Mouse (Mus musculus) hindbrain, embryonic 10.5 days (tissue): ENCODE data around the gene Cyp2j6. TPM values are rescaled to one million over a fixed set of nuclear protein-coding genes. Genes with fewer than 3 reads are reported as not detected.
"Not testable (repeated sequence)": the region's sequence is repeated elsewhere in the genome, so short reads cannot be mapped to it uniquely, and the experiment has no call there.

Experiments
- DNase-seq: peaks from one replicate; pipeline ENCODE4 v3.0.0-alpha.2; 2017; ENCODE audit warnings: low spot score
- H3K27ac ChIP-seq: fragments of 300-500 bp; sonication (generic); 2 replicates; pipeline ENCODE4 v1.5.1; 2016; ENCODE audit warnings: mild to moderate bottlenecking, moderate library complexity
- H3K27me3 ChIP-seq: fragments of 300-500 bp; sonication (generic); 2 replicates; pipeline ENCODE4 v1.6.1; 2016; ENCODE audit warnings: mild to moderate bottlenecking; ENCODE audit not compliant: poor library complexity, insufficient read depth, severe bottlenecking
- H3K36me3 ChIP-seq: fragments of 300-500 bp; sonication (generic); 2 replicates; pipeline ENCODE4 v1.6.1; 2016; ENCODE audit warnings: mild to moderate bottlenecking, moderate library complexity
- H3K4me1 ChIP-seq: fragments of 300-500 bp; sonication (generic); replicated peaks from 2 replicates; pipeline ENCODE4 v1.6.1; 2016; ENCODE audit warnings: mild to moderate bottlenecking
- H3K4me3 ChIP-seq: fragments of 300-500 bp; sonication (generic); 2 replicates; pipeline ENCODE4 v1.5.1; 2016; ENCODE audit warnings: mild to moderate bottlenecking, moderate library complexity
- H3K9me3 ChIP-seq: fragments of 300-500 bp; sonication (generic); 2 replicates; pipeline ENCODE4 v1.6.1; 2016; ENCODE audit warnings: mild to moderate bottlenecking, moderate library complexity
- WGBS: fragments of 180-500 bp; shearing (Covaris S2); methylation state at CpG from one replicate; pipeline ENCODE4 v1.1.7; 2016; 5-methylcytosine and 5-hydroxymethylcytosine counted together
- polyA plus RNA-seq: library from polyadenylated mRNA; unstranded; fragments of >200 nt; fragmentation: Nextera tagmentation; extraction: Ambion mirVana; gene quantifications from 2 replicates; pipeline ENCODE4 v1.2.1, GENCODE M21; 2016

Gene Cyp2j6
- 3.5 and 4.0 TPM in 2 replicates for polyA plus RNA-seq

DNA sequence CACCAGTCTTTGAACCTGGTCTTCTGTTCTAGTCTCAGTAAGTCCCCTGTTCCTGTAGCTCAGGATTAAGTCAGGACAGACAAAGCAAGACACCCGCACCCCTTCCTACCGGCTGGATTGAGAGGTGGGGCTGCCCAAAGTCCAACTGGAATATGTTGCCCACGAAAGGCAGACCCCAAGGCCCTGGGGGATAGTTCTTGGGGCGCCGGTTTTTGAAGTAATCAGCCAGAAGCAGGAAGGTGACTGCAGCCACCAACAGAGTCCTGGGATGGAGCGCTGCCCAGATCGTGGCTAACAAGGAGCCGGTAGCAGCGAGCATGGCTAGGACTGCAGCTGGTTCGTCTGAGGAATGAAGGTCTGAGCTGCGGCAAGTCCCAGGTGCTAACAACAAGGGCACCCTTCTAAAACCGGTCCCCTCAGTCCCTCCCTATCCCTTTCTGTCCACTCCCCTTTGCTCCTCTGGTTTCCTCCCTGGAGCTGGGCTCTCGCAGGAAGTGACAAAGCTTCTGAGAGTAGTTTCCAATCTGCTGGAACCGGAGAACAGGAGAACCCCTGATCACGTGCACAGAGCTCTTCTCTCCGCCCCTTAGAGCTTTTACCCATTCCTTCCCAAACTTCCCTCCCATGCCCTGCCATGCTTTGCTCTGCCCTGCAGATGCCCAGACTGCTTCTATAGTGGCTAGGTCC, at the start of gene Cyp2j6:
Gene Cyp2j6, minus strand, starts transcription at position 529 of the 687 bp plus-strand sequence.
- Histone ChIP-seq H3K36me3 (no peaks in the 10 kb centered on the region), H3K27ac (peak within 1 kb of the TSS; percentile 90), H3K4me1 (peaks cover 8% of the 10 kb centered on the region; the same call in 1 of the 2 replicates), H3K9me3 (no peaks in the 10 kb centered on the region), H3K27me3 (no peaks in the 10 kb centered on the region), H3K4me3 (peak within 1 kb of the TSS; percentile 63)
- WGBS, result 5% methylated on average over 16 of the region's 16 CpGs
- DNase-seq, result peak; percentile 66

DNA sequence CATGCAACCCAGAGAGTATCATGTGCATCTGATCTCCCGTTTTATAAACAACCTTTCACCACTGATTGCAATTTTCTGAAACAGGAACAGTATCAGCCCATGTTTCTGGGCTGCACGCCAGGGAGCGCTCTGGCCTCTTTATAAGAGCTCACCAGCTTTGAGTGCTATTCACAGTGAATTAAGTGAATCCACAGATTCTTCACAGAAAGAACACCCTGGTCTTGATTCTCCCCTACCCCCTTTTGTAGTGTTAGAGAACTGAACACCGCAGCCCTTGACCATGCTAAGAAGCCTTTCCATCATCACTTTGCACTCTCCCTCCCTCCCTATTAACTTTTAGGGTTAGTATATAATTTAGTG, 38.3 kb upstream of the Cyp2j6 start:
- Histone ChIP-seq H3K27me3 (no peaks in the 10 kb centered on the region), H3K27ac (peak overlapping the region; percentile 78; the same call in 1 of the 2 replicates), H3K36me3 (no peaks in the 10 kb centered on the region), H3K4me3 (peak overlapping the region; percentile 48), H3K4me1 (peaks cover 11% of the 10 kb centered on the region; the same call in 1 of the 2 replicates), H3K9me3 (no peaks in the 10 kb centered on the region)
- 32% methylated on average over 4 of the region's 4 CpGs for WGBS
- DNase-seq, result no peak

DNA sequence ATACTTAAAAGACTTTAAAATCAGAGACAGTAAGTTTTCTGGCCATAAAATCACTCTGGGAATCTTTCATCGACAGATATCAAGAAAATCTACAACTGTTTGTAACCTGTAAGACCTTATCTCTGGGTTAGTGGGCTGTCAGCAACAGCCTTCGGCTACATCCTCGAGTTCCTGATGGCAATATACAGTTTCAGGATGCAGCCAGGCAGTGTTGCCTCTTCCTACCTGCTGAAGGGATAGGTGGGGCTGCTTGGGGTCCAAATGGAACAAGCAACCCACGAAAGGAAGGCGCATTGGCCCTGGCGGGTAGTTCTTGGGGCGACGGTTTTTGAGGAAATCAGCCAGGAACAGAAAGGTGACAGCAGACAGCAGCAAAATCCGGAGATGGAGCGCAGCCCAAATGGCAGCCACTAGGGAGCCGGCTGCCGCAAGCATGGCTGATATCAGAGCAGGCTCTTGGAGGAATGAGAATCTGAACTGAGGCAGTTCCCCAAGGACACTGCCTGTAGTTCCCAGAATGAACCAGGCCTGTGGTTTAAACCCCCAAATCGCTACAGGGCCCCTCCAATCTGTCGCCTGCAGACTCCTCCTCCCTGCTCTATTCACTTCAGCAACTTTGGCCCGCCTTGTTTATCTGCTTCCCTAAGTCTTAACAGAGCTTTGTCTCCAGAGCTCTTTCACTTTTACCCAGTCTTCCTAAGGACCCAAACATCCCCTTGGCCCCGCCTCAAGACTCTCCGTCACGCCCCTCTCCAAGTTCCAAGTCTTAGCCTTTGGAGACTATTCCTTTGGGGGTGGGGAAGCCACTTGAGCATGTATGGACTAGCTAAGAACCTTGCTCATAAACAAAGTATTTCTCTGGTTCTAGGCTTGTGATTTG, 37.7 kb upstream of the Cyp2j6 start, which contains the start of gene Cyp2j9:
Gene Cyp2j9, minus strand, starts transcription at position 668 of the 880 bp plus-strand sequence.
- Histone ChIP-seq H3K4me1 (peaks cover 11% of the 10 kb centered on the region; the same call in 1 of the 2 replicates), H3K27me3 (no peaks in the 10 kb centered on the region), H3K36me3 (no peaks in the 10 kb centered on the region), H3K9me3 (no peaks in the 10 kb centered on the region), H3K27ac (peak within 1 kb of the TSS; percentile 78), H3K4me3 (peak within 1 kb of the TSS; percentile 48)
- peak; percentile 46 for DNase-seq
- WGBS, result 9% methylated on average over 18 of the region's 18 CpGs

DNA sequence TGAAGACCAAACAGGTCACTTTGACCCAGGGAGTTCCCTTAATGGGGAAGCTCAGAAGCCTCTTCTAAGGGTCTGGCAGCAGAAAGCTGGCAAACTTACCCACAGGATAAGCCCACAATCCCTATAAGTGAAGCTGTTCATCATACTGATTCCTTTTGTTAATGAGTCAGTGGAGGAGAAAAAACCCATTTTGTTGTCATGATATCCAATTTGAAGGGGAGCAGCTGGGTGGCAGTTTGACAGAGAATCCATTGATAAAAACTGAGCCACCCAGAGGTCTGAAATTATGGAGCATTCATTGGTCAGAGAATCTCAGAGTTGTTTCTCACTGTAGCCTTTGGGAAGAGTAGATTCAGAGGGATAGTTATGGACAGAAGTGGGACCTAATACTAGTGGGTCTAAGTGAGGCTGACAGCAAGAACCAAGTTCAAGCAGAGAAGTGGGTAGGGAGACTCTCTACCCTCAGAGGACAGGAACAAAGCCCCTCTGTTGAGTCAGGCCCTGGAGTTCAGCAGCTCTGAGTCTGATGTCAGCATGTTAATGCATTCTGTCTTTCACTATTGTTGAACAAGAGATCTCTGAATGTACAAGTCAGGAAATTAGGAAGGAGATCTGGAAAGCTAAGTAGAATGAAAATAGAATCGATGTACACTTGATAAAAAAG, 28.1 kb upstream of the Cyp2j6 start:
- no peaks in the 10 kb centered on the region for H3K9me3 ChIP-seq
- no peaks in the 10 kb centered on the region for H3K27me3 ChIP-seq
- DNase-seq, result no peak
- no peak overlapping the region for H3K27ac ChIP-seq
- H3K4me3 ChIP-seq, result no peak overlapping the region
- H3K4me1 ChIP-seq, result 0 out of 2 replicates have a peak, but pooled peaks cover 7% of the 10 kb centered on the region
- H3K36me3 ChIP-seq, result no peaks in the 10 kb centered on the region
- 81% methylated on average over 1 of the region's 1 CpGs for WGBS

DNA sequence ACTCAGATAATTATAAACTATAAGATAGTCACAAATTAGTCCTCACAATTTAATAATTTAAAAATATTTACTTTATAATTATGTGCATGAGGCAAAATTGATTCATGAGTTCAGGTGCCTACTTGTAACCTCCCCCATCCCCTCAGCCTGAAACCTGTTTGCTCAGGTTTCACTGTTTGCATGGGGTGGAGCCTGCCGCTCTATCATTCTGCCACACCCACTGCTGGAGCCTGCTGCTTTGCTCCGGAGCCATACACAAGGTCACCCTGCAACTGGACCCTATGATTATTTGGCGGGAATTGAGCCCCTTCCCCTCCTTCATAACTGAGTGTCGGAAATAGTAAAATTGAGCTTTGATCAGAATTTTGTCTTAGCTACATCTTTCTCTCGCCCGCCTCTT, 26.9 kb upstream of the Cyp2j6 start:
- not testable (repeated sequence) for H3K4me1 ChIP-seq, H3K36me3 ChIP-seq, H3K4me3 ChIP-seq, H3K9me3 ChIP-seq, H3K27me3 ChIP-seq, DNase-seq, H3K27ac ChIP-seq
- WGBS, result 63% methylated on average over 6 of the region's 6 CpGs

DNA sequence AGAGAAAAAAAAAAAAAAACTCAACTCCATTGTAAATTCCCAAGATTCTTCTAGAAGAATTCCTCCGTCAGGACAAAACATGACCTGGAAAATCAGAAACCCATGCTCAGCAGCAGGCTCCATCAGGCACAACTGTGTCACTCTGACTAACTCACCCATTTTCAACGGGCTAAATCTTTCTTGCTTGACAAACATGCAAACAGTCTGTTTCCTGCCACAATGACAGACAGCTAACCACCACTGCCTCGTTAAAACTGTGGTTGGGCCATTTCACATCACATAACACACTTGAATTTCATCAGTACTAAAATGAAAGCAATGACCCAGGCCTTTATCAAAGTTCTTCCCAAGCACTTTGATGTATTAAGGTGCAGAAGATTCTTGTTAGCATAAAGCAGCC, 16.0 kb upstream of the Cyp2j6 start:
- Histone ChIP-seq H3K27ac (no peak overlapping the region), H3K4me3 (no peak overlapping the region), H3K4me1 (no peaks in the 10 kb centered on the region), H3K27me3 (no peaks in the 10 kb centered on the region), H3K36me3 (no peaks in the 10 kb centered on the region), H3K9me3 (no peaks in the 10 kb centered on the region)
- DNase-seq, result no peak
- WGBS, result 76% methylated on average over 3 of the region's 3 CpGs

DNA sequence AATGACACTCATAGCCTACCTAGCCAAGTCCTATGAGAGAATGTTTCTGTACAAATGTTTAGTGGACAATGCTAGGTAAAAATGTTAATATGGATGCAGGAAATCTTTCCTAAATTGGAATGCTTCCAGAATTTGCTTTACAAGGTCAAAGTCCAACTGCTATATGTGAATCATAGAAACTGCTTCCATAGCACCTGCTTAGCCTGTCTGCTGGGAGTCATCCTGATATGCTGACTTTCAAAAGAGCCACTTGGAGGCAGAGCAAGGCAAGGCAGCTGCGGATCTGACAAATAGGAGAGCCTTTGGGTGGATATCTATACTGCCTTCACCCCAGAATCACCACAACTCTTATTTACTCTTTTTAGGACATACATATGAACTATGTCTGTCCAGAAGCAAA, 14.5 kb upstream of the Cyp2j6 start:
- no peak for DNase-seq
- no peak overlapping the region for H3K4me3 ChIP-seq
- no peak overlapping the region for H3K27ac ChIP-seq
- no peaks in the 10 kb centered on the region for H3K4me1 ChIP-seq
- WGBS, result 81% methylated on average over 1 of the region's 1 CpGs
- no peaks in the 10 kb centered on the region for H3K9me3 ChIP-seq
- H3K36me3 ChIP-seq, result no peaks in the 10 kb centered on the region
- no peaks in the 10 kb centered on the region for H3K27me3 ChIP-seq

DNA sequence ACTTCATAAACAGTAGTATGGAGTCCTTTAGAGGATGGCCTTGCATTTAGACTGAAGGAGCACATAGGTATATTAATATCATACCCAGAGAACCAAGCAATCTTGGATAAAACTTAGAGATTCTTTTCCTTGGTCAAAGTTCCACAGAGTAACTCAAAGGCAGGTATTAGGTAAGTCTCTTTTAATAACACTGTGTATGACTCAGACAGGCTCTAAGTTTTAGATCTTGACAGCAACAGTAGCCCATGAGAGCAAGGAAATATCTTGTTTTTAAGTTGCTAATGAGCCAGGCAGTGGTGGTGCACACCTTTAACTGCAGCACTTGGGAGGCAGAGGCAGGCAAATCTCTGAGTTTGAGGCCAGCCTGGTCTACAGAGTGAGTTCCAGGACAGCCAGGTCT, 12.3 kb upstream of the Cyp2j6 start:
- no peaks in the 10 kb centered on the region for H3K4me1 ChIP-seq
- no peaks in the 10 kb centered on the region for H3K27me3 ChIP-seq
- H3K27ac ChIP-seq, result no peak overlapping the region
- no peak overlapping the region for H3K4me3 ChIP-seq
- no peaks in the 10 kb centered on the region for H3K36me3 ChIP-seq
- DNase-seq, result no peak
- no peaks in the 10 kb centered on the region for H3K9me3 ChIP-seq

DNA sequence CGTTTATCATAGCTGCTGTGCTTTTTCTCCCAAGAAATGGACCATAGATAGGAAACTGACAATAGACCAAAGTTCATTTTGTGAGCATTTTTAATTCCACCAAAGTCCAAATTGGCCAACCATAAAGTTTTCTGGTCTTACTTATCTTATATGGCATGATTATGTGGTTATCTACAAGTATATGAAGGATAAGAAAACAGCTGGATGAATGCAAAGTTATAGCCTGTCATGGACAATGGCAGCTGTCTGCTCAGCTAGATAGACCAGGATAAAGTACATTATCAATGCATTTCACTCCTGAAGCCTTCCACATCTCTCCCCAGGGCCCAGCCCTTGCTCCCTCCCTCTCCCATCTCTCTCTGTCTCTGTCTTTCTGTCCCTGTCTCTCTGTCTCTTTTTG, 7.0 kb upstream of the Cyp2j6 start:
- no peak overlapping the region for H3K4me3 ChIP-seq
- no peaks in the 10 kb centered on the region for H3K36me3 ChIP-seq
- DNase-seq, result no peak
- no peaks in the 10 kb centered on the region for H3K4me1 ChIP-seq
- H3K27ac ChIP-seq, result no peak overlapping the region
- no peaks in the 10 kb centered on the region for H3K27me3 ChIP-seq
- 86% methylated on average over 1 of the region's 1 CpGs for WGBS
- no peaks in the 10 kb centered on the region for H3K9me3 ChIP-seq

DNA sequence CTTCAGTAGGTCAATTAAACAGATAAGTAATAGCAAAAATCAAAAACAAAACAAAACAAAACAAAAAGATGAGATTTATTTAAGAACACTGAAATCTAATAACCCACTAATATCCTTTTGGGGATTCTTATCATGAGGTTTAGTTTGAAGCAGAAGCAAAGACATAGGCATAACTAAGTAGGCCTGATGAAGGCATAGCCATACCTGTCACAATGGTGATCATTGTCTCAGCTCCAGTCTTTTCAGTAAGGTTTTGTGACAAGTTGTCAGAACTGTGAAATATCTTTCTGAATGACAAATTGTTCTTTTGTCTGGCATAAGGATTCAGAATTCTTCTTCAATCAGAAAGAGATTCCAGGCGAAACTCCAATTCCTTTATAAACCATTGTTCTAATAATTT, 6.3 kb upstream of the Cyp2j6 start:
- Histone ChIP-seq H3K4me3 (no peak overlapping the region), H3K9me3 (no peaks in the 10 kb centered on the region), H3K27me3 (no peaks in the 10 kb centered on the region), H3K36me3 (no peaks in the 10 kb centered on the region), H3K4me1 (no peaks in the 10 kb centered on the region), H3K27ac (no peak overlapping the region)
- no peak for DNase-seq
- WGBS, result 76% methylated on average over 1 of the region's 1 CpGs

DNA sequence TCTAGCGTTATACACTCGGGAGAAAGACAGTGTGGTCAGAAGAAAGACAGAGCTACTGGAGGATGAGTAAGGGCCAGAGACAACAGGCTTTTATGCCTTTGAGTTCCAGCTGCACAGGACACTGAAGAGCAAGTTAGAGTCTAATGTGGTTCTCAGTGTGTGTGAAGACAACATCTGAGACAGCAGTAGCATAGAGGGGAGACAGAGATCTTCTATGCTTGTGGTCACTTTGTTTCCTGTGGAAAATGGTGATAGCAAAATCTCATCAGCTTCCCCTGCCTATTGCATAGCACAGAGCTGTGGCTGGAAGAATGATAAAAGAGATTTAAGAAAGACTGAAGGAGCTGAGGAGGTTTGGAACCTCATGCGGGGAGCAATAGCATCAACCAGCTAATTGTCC, 1.8 kb downstream of the Cyp2j6 start:
- no peak for DNase-seq

DNA sequence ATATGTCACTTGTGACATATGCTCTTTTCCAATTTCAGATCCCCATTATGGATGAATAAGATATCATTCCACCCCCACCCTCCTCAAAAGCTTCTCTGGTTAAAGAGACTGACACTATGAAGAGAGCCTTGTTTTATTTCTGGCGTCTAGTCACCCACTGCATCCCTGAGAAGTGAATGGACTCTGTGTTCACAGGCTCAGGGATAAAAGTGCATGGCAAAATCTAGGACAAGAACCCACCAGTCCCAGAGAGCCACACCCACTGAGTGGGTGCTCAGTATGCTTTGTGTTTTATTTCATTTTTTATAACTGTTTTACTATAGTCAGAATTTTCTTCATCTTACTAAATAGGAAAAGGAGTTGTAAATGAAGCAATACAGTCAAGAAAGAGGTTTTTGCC, 7.5 kb downstream of the Cyp2j6 start:
- Histone ChIP-seq H3K9me3 (no peaks in the 10 kb centered on the region), H3K4me1 (no peaks in the 10 kb centered on the region), H3K4me3 (no peak overlapping the region), H3K27me3 (no peaks in the 10 kb centered on the region), H3K27ac (no peak overlapping the region), H3K36me3 (no peaks in the 10 kb centered on the region)
- WGBS, result 49% methylated on average over 1 of the region's 1 CpGs
- no peak for DNase-seq

More for the DNA sequence above, 1.8 kb downstream of the Cyp2j6 start:
- Histone ChIP-seq H3K9me3 (no peaks in the 10 kb centered on the region), H3K27me3 (no peaks in the 10 kb centered on the region), H3K4me3 (no peak overlapping the region), H3K4me1 (peaks cover 8% of the 10 kb centered on the region; the same call in 1 of the 2 replicates), H3K27ac (no peak overlapping the region), H3K36me3 (no peaks in the 10 kb centered on the region)
- WGBS, result 95% methylated on average over 3 of the region's 3 CpGs

DNA sequence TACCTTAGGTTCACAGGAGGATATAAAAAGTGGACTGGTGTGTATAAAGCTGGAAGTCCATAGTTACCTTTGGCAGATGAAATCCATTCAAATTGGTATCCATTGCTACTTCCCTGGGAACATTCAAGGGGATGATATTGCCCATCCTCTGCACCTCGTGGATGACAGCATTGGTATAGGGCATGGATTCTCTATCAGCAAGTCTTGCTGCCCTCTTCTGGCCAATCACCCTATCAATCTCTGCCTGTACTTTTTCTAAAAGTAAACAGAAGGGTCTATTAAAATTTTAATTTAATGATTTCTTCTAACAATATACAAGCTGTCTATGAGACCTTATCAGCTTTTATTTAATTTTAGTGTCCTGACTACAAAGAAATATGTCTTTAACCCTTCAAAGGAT, 27.7 kb downstream of the Cyp2j6 start:
- no peak overlapping the region for H3K27ac ChIP-seq
- no peak overlapping the region for H3K4me3 ChIP-seq
- H3K9me3 ChIP-seq, result no peaks in the 10 kb centered on the region
- DNase-seq, result no peak
- WGBS, result 38% methylated on average over 1 of the region's 1 CpGs
- no peaks in the 10 kb centered on the region for H3K27me3 ChIP-seq
- no peaks in the 10 kb centered on the region for H3K4me1 ChIP-seq
- H3K36me3 ChIP-seq, result peaks cover 3% of the 10 kb centered on the region; the same call in 1 of the 2 replicates
